Mouse (Mus musculus): ENCODE data around the gene Endou. TPM values are rescaled to one million over a fixed set of nuclear protein-coding genes. Genes with fewer than 3 reads are reported as not detected.
A peak's percentile ranks its signal among the peaks of the same experiment; 100 is the strongest.

Gene Endou
- polyA plus RNA-seq, 1 experiment, result 0.04 TPM

DNA sequence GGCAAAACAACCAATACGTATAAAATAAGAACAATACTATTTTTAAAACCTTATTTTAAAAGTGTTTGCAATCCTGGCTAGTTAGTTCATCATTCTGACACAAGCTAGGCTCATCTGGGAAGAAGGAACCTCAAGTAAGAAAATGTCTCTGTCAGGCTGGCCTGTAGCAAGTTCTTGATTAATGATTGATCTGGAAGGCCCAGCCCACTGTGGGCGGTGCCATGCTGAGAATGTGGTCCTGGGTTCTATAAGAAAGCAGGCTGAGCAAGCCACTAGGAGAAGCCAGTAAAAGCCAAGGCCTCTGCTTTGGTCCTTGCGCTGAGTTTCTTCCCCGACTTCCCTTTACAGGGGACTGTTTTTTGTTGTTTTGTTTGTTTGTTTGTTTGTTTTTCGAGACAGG lies 21.4 kb upstream of the Endou start:
- TF ChIP-seq FOSL1 (IDR thresholded peaks at IDR 0.05; ENCODE audit: insufficient read depth, low read length, poor library complexity, severe bottlenecking) (no peak), CTCF (IDR thresholded peaks at IDR 0.05; ENCODE audit: control insufficient read depth, insufficient read depth, insufficient read length) (no peak), MYOD1 (IDR thresholded peaks at IDR 0.05; ENCODE audit: control insufficient read depth, insufficient read length, low read depth) (no peak)
- Histone ChIP-seq H3K79me3 (ENCODE audit: low read depth) (no peaks in the 10 kb centered on the region), H3K79me2 (ENCODE audit: control insufficient read depth, insufficient read depth) (no peaks in the 10 kb centered on the region), H3K27me3 (ENCODE audit: control insufficient read depth, insufficient read depth, insufficient read length) (peaks cover 11% of the 10 kb centered on the region), H3ac (ENCODE audit: control insufficient read depth, insufficient read length, low read depth) (no peak overlapping the region), H3K36me3 (ENCODE audit: control insufficient read depth, insufficient read depth) (no peaks in the 10 kb centered on the region), H3K4me3 (ENCODE audit: insufficient read depth, poor library complexity, severe bottlenecking) (no peak overlapping the region)

DNA sequence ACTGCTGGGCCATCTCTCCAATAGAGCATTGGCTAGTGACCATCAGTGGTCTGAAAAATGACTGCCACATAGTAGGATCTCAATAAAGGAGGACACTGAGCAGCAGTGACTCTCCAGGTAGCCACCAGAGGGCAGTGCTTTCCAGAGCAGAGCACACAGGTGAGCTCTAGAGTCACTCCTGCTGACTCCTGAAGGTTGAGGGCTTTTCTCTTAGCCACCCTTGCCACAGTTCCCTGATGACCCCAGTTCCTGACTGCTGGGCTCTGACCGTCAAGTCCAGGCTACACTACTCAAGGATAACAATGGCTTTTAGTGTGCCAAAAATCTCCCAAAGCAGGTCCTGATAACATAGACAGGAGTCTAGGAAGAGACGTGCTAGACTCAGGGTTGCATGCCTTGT lies 20.5 kb upstream of the Endou start:
- TF ChIP-seq MYOG (IDR thresholded peaks at IDR 0.05; ENCODE audit: control insufficient read depth, extremely low read depth, insufficient read length) (no peak), USF1 (IDR thresholded peaks at IDR 0.05; ENCODE audit: low read depth) (no peak), FOSL1 (IDR thresholded peaks at IDR 0.05; ENCODE audit: insufficient read depth, low read length, poor library complexity, severe bottlenecking) (no peak), CEBPB (IDR thresholded peaks at IDR 0.05; ENCODE audit: low read depth) (no peak), CTCF (IDR thresholded peaks at IDR 0.05; ENCODE audit: control insufficient read depth, insufficient read depth, insufficient read length) (no peak), MAX (IDR thresholded peaks at IDR 0.05) (no peak)
- Histone ChIP-seq H3ac (ENCODE audit: control insufficient read depth, insufficient read length, low read depth) (no peak overlapping the region), H3K36me3 (ENCODE audit: control insufficient read depth, insufficient read depth) (no peaks in the 10 kb centered on the region), H3K4me3 (ENCODE audit: insufficient read depth, poor library complexity, severe bottlenecking) (no peak overlapping the region), H3K79me3 (ENCODE audit: low read depth) (no peaks in the 10 kb centered on the region), H3K79me2 (ENCODE audit: control insufficient read depth, insufficient read depth) (no peaks in the 10 kb centered on the region), H3K27me3 (ENCODE audit: control insufficient read depth, insufficient read depth, insufficient read length) (peaks cover 6% of the 10 kb centered on the region)

DNA sequence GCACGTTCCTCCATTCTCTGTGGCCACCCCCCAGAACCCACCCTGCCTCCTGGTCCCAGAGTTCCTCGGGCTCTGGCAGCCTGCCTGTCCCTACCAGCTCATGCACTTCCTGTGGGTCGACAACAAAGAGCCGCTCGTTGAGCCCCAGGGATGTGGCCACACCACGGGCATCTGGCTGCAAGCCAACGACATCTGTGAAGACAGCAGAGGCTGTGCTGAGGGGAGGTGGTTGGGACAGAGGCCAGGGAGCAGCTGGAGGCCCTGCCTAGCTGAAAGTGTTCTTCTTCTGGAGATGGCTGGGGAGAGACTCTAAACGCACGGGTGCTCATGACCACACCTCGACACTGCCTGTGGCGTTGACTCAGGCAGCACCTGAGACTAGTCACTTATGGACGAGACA lies 19.6 kb upstream of the Endou start:
- no peak overlapping the region for H3K4me3 ChIP-seq (ENCODE audit: insufficient read depth, poor library complexity, severe bottlenecking)
- H3K79me3 ChIP-seq (ENCODE audit: low read depth), result no peaks in the 10 kb centered on the region
- no peaks in the 10 kb centered on the region for H3K79me2 ChIP-seq (ENCODE audit: control insufficient read depth, insufficient read depth)
- H3ac ChIP-seq (ENCODE audit: control insufficient read depth, insufficient read length, low read depth), result no peak overlapping the region
- H3K27me3 ChIP-seq (ENCODE audit: control insufficient read depth, insufficient read depth, insufficient read length), result peaks cover 6% of the 10 kb centered on the region
- TF ChIP-seq MYOD1 (IDR thresholded peaks at IDR 0.05; ENCODE audit: control insufficient read depth, insufficient read length, low read depth) (peak; percentile 79), USF1 (IDR thresholded peaks at IDR 0.05; ENCODE audit: low read depth) (no peak), MAX (IDR thresholded peaks at IDR 0.05) (peak; percentile 81)
- no peaks in the 10 kb centered on the region for H3K36me3 ChIP-seq (ENCODE audit: control insufficient read depth, insufficient read depth)

DNA sequence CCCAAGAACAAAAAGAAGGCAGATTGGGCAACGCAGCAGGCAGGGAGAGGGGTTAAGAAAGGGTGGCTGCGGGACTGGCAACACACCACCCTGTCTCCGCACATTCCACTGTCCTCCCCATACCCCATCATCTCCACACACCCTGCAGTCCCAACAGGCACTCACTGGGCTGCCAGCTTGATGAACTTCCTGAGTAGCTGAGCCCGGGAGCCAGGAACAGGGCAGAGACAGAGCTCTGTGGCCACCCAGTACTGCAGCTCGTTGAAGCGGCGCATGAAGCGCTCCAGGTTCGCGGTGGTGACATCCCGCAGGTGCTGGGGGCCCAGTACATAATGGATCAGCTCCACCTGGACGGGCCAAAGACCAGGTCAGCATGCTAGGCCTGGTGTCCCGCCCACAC lies 18.7 kb upstream of the Endou start:
- no peaks in the 10 kb centered on the region for H3K79me3 ChIP-seq (ENCODE audit: low read depth)
- no peaks in the 10 kb centered on the region for H3K79me2 ChIP-seq (ENCODE audit: control insufficient read depth, insufficient read depth)
- no peak overlapping the region for H3ac ChIP-seq (ENCODE audit: control insufficient read depth, insufficient read length, low read depth)
- TF ChIP-seq USF1 (IDR thresholded peaks at IDR 0.05; ENCODE audit: low read depth) (no peak), CTCF (IDR thresholded peaks at IDR 0.05; ENCODE audit: control insufficient read depth, insufficient read depth, insufficient read length) (no peak), MYOD1 (IDR thresholded peaks at IDR 0.05; ENCODE audit: control insufficient read depth, insufficient read length, low read depth) (no peak), FOSL1 (IDR thresholded peaks at IDR 0.05; ENCODE audit: insufficient read depth, low read length, poor library complexity, severe bottlenecking) (no peak), MYOG (IDR thresholded peaks at IDR 0.05; ENCODE audit: control insufficient read depth, extremely low read depth, insufficient read length) (no peak), MAX (IDR thresholded peaks at IDR 0.05) (no peak), CEBPB (IDR thresholded peaks at IDR 0.05; ENCODE audit: low read depth) (no peak)
- peaks cover 6% of the 10 kb centered on the region for H3K27me3 ChIP-seq (ENCODE audit: control insufficient read depth, insufficient read depth, insufficient read length)
- no peak overlapping the region for H3K4me3 ChIP-seq (ENCODE audit: insufficient read depth, poor library complexity, severe bottlenecking)
- H3K36me3 ChIP-seq (ENCODE audit: control insufficient read depth, insufficient read depth), result no peaks in the 10 kb centered on the region

DNA sequence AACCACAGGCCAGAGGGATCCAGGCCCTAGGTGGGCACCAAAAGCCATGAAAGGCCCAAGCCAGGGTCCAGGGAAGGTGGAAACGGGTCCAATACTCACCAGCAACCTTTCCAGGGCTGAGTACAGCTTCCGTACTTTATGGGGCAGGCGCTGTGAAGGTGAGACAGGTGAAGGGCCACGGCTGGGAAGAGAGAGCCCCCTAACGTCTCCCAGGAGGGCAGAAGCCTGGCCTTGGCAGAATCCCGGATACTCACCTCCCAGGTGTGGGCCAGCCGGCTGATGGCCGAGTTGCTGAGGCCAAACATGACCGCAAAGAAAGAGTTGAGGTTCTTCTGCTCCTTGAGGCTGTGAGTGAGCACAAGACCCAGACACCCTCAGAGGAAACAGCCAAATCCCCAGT lies 18.3 kb upstream of the Endou start:
- no peaks in the 10 kb centered on the region for H3K79me2 ChIP-seq (ENCODE audit: control insufficient read depth, insufficient read depth)
- H3ac ChIP-seq (ENCODE audit: control insufficient read depth, insufficient read length, low read depth), result no peak overlapping the region
- TF ChIP-seq USF1 (IDR thresholded peaks at IDR 0.05; ENCODE audit: low read depth) (no peak), CTCF (IDR thresholded peaks at IDR 0.05; ENCODE audit: control insufficient read depth, insufficient read depth, insufficient read length) (no peak), FOSL1 (IDR thresholded peaks at IDR 0.05; ENCODE audit: insufficient read depth, low read length, poor library complexity, severe bottlenecking) (no peak), MAX (IDR thresholded peaks at IDR 0.05) (no peak), CEBPB (IDR thresholded peaks at IDR 0.05; ENCODE audit: low read depth) (no peak), MYOG (IDR thresholded peaks at IDR 0.05; ENCODE audit: control insufficient read depth, extremely low read depth, insufficient read length) (no peak)
- peaks cover 6% of the 10 kb centered on the region for H3K27me3 ChIP-seq (ENCODE audit: control insufficient read depth, insufficient read depth, insufficient read length)
- no peaks in the 10 kb centered on the region for H3K79me3 ChIP-seq (ENCODE audit: low read depth)
- H3K36me3 ChIP-seq (ENCODE audit: control insufficient read depth, insufficient read depth), result no peaks in the 10 kb centered on the region
- no peak overlapping the region for H3K4me3 ChIP-seq (ENCODE audit: insufficient read depth, poor library complexity, severe bottlenecking)

DNA sequence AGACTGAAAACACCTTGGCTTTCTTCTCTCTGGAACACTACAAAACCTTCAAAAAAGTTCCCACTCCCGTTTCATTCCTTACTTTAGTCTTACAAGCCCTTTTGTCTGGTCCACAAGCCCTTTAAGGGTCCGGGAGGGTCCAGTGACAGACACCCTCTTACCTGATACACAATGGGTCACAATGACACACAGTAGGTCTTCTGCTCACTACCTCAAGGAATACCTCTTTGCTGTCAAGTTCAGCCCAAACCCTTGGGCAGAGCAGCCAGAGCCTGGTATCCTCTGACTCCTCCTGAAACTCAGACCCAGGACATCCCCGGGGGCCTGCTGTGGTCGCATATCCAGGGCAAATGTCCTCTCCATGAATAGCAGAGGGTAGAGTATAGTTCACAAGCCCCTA lies 17.8 kb upstream of the Endou start:
- H3K27me3 ChIP-seq (ENCODE audit: control insufficient read depth, insufficient read depth, insufficient read length), result peaks cover 6% of the 10 kb centered on the region
- no peaks in the 10 kb centered on the region for H3K79me3 ChIP-seq (ENCODE audit: low read depth)
- no peaks in the 10 kb centered on the region for H3K79me2 ChIP-seq (ENCODE audit: control insufficient read depth, insufficient read depth)
- no peak overlapping the region for H3ac ChIP-seq (ENCODE audit: control insufficient read depth, insufficient read length, low read depth)
- no peaks in the 10 kb centered on the region for H3K36me3 ChIP-seq (ENCODE audit: control insufficient read depth, insufficient read depth)
- no peak for TF ChIP-seq CTCF (IDR thresholded peaks at IDR 0.05; ENCODE audit: control insufficient read depth, insufficient read depth, insufficient read length)
- TF ChIP-seq MYOD1 (IDR thresholded peaks at IDR 0.05; ENCODE audit: control insufficient read depth, insufficient read length, low read depth), result no peak
- no peak for TF ChIP-seq USF1 (IDR thresholded peaks at IDR 0.05; ENCODE audit: low read depth)
- no peak for TF ChIP-seq FOSL1 (IDR thresholded peaks at IDR 0.05; ENCODE audit: insufficient read depth, low read length, poor library complexity, severe bottlenecking)
- no peak for TF ChIP-seq CEBPB (IDR thresholded peaks at IDR 0.05; ENCODE audit: low read depth)
- TF ChIP-seq MAX (IDR thresholded peaks at IDR 0.05), result no peak
- no peak for TF ChIP-seq MYOG (IDR thresholded peaks at IDR 0.05; ENCODE audit: control insufficient read depth, extremely low read depth, insufficient read length)
- H3K4me3 ChIP-seq (ENCODE audit: insufficient read depth, poor library complexity, severe bottlenecking), result no peak overlapping the region
